Mouse (Mus musculus) small intestine, adult 2 months (tissue): ENCODE measurements at regions not wholly inside any gene's neighbourhood (a gene's known extent, or its start where the extent isn't known, plus 50 kb on each side); places are given as distances from the start of the nearest gene placed in this dataset.
A peak's percentile ranks its signal among the peaks of the same experiment; 100 is the strongest.

Source experiments
- H3K27ac ChIP-seq: fragments of 200-500 bp; 2 replicates; pipeline ENCODE4 v1.5.1; 2012; ENCODE audit warnings: low read depth, low read length, control low read depth, inconsistent platforms; ENCODE audit not compliant: insufficient read depth
- H3K27me3 ChIP-seq: fragments of 200-500 bp; 2 replicates; pipeline ENCODE4 v1.6.1; 2012; ENCODE audit warnings: mild to moderate bottlenecking, moderate library complexity, low read length, inconsistent platforms; ENCODE audit not compliant: control insufficient read depth, insufficient read depth
- H3K36me3 ChIP-seq: fragments of 200-500 bp; 2 replicates; pipeline ENCODE4 v1.6.1; 2012; ENCODE audit warnings: mild to moderate bottlenecking, low read length, control low read depth, inconsistent platforms; ENCODE audit not compliant: control insufficient read depth, insufficient read depth
- H3K4me1 ChIP-seq: fragments of 200-500 bp; 2 replicates; pipeline ENCODE4 v1.6.1; 2012; ENCODE audit warnings: low read length, inconsistent platforms, mixed read lengths; ENCODE audit not compliant: control insufficient read depth, insufficient read depth, insufficient read length
- H3K4me3 ChIP-seq: fragments of 200-500 bp; 2 replicates; pipeline ENCODE4 v1.5.1; 2012; ENCODE audit warnings: low read depth, mild to moderate bottlenecking, control low read depth, inconsistent platforms, low read length, moderate library complexity
- CTCF ChIP-seq: fragments of 200-500 bp; IDR thresholded peaks from 2 replicates; pipeline ENCODE4 v1.5.1; 2012; ENCODE audit warnings: low read depth, mild to moderate bottlenecking, control low read depth, inconsistent platforms, low read length, moderate library complexity, mixed read lengths; ENCODE audit not compliant: insufficient replicate concordance, insufficient read length; ENCODE audit errors: extremely low read depth
- POLR2A ChIP-seq: fragments of 200-500 bp; IDR thresholded peaks from 2 replicates; pipeline ENCODE4 v1.6.1; 2012; ENCODE audit warnings: low read depth, mild to moderate bottlenecking, control low read depth, inconsistent platforms, low read length, moderate library complexity
- WGBS: fragments of 180-500 bp; shearing (Covaris S2); methylation state at CpG from one replicate; pipeline ENCODE4 v1.1.7; 2018; 5-methylcytosine and 5-hydroxymethylcytosine counted together

GRCm38 (mm10) chrX:12924705-12925644 lies 146.3 kb upstream of the Usp9x start:
- Histone ChIP-seq H3K4me1 (no peaks in the 10 kb centered on the region), H3K36me3 (no peaks in the 10 kb centered on the region), H3K27ac (no peak overlapping the region), H3K27me3 (no peaks in the 10 kb centered on the region), H3K4me3 (no peak overlapping the region)
- 73% methylated on average over 10 of the region's 10 CpGs for WGBS
- TF ChIP-seq POLR2A, result no peak
- peak; percentile 34; the same call in 1 of the 2 replicates for TF ChIP-seq CTCF

GRCm38 (mm10) chrX:12919576-12919975 lies 151.7 kb upstream of the Usp9x start:
- Histone ChIP-seq H3K27ac (no peak overlapping the region), H3K27me3 (no peaks in the 10 kb centered on the region), H3K4me1 (no peaks in the 10 kb centered on the region), H3K36me3 (no peaks in the 10 kb centered on the region), H3K4me3 (no peak overlapping the region)
- 39% methylated on average over 3 of the region's 3 CpGs for WGBS
- no peak for TF ChIP-seq CTCF
- TF ChIP-seq POLR2A, result no peak

GRCm38 (mm10) chrX:12917105-12917504 lies 154.2 kb upstream of the Usp9x start:
- Histone ChIP-seq H3K36me3 (no peaks in the 10 kb centered on the region), H3K4me1 (no peaks in the 10 kb centered on the region), H3K4me3 (peak overlapping the region; percentile 1; the same call in 1 of the 2 replicates), H3K27me3 (no peaks in the 10 kb centered on the region), H3K27ac (no peak overlapping the region)
- TF ChIP-seq CTCF (no peak), POLR2A (no peak)
- 32% methylated on average over 13 of the region's 13 CpGs for WGBS

- Histone ChIP-seq H3K27me3 (no peaks in the 10 kb centered on the region), H3K27ac (no peak overlapping the region), H3K4me1 (no peaks in the 10 kb centered on the region), H3K36me3 (no peaks in the 10 kb centered on the region), H3K4me3 (0 out of 2 replicates have a peak overlapping the region, but pooled peaks have one; percentile 1)
- TF ChIP-seq POLR2A (no peak), CTCF (no peak)
- WGBS, result 45% methylated on average over 11 of the region's 11 CpGs
Measured at GRCm38 (mm10) chrX:12916684-12917083, 154.6 kb upstream of the Usp9x start.

GRCm38 (mm10) chrX:12900256-12900655 lies 138.4 kb upstream of the Med14 start:
- H3K27me3 ChIP-seq, result no peaks in the 10 kb centered on the region
- no peaks in the 10 kb centered on the region for H3K36me3 ChIP-seq
- no peak for TF ChIP-seq POLR2A
- no peak for TF ChIP-seq CTCF
- no peaks in the 10 kb centered on the region for H3K4me1 ChIP-seq
- H3K27ac ChIP-seq, result no peak overlapping the region
- H3K4me3 ChIP-seq, result no peak overlapping the region
- 76% methylated on average over 7 of the region's 7 CpGs for WGBS

- H3K4me3 ChIP-seq, result no peak overlapping the region
- no peak for TF ChIP-seq CTCF
- 0 out of 2 replicates have a peak, but pooled peaks cover 2% of the 10 kb centered on the region for H3K4me1 ChIP-seq
- no peak overlapping the region for H3K27ac ChIP-seq
- H3K36me3 ChIP-seq, result no peaks in the 10 kb centered on the region
- 72% methylated on average over 7 of the region's 7 CpGs for WGBS
- no peaks in the 10 kb centered on the region for H3K27me3 ChIP-seq
Measured at GRCm38 (mm10) chrX:12891468-12891867, 129.6 kb upstream of the Med14 start.

GRCm38 (mm10) chrX:12889482-12889808 lies 127.6 kb upstream of the Med14 start:
- 71% methylated on average over 2 of the region's 3 CpGs for WGBS
- Histone ChIP-seq H3K36me3 (no peaks in the 10 kb centered on the region), H3K4me1 (0 out of 2 replicates have a peak, but pooled peaks cover 2% of the 10 kb centered on the region), H3K27me3 (no peaks in the 10 kb centered on the region), H3K4me3 (no peak overlapping the region), H3K27ac (no peak overlapping the region)
- TF ChIP-seq CTCF (no peak), POLR2A (no peak)
